In the genomic region with DNA sequence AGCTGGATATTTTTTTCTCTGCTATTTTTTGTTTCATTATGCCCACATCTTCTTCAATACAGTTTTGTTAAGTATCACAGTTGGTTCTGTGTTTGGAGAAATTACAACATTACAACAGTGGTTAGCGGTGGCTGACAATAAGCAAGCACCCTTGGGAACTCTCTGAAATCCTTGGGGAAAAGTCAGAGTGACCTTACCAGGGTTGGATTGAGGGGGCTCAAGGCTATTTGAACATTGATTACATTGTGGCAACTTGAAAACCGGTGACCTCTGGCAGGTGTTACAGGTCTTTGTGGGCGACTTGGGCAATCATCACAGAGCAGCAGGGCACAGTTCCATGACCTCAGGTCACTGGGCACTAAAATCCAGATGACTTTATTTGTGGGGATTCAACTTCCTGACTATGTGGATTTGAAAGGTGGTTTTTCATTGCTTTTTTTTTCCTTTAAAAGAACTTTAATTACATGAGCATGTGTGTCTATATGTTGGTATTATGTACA, we compare ENCODE assay signal across 25 mouse cellular contexts. TPM values are rescaled to one million over a fixed set of nuclear protein-coding genes. Genes with fewer than 3 reads are reported as not detected.
DNase-seq lines count a peak whose midpoint lies in the region; ATAC-seq lines count a peak whose summit lies in the region.
"Had no signal": no experiment of that assay in that cellular context is flagged by ENCODE, and none has a peak within 500 bp of the region (broad histone marks: within the 10 kb centered on the region; RNA-seq: fewer than 3 reads in every experiment).

No protein-coding gene starts in this region.

- peak; percentile 45 for DNase-seq in kidney, adult 9 months
- DNase-seq in adrenal gland, postnatal 36 days, result peak; percentile 28 to 31
- DNase-seq in fat pad, adult 2 months (ENCODE audit: extremely low read depth, low read depth, low spot score), result peak; percentile 68
- DNase-seq in layer of hippocampus, adult 9-11 months, result no peak
- DNase-seq in cerebellum, adult 11-12 months, result no peak
- DNase-seq: B cell, adult 2 months; cerebellum, adult 2 months; cerebellum, postnatal 14 days; gastrocnemius, postnatal 14 days; heart, adult 11 months; heart, postnatal 36 days; lung, postnatal 36 days had no signal

- H3K9ac ChIP-seq in kidney, embryonic 16.5 days (replicated peaks; ENCODE audit: low read length), result no peak overlapping the region
- H3K9ac ChIP-seq: forebrain, embryonic 12.5 days; hindbrain, embryonic 13.5 days; kidney, embryonic 15.5 days; limb, embryonic 13.5 days; midbrain, embryonic 12.5 days; neural tube, embryonic 13.5 days; stomach, embryonic 15.5 days had no signal

- no peak overlapping the region for H3K27ac ChIP-seq in kidney, embryonic 16.5 days (ENCODE audit: low read length)
- H3K27ac ChIP-seq: forebrain, embryonic 12.5 days; heart, embryonic 10.5 days; hindbrain, embryonic 13.5 days; kidney, embryonic 15.5 days; layer of hippocampus, adult 2 months; limb, embryonic 13.5 days; midbrain, embryonic 12.5 days; neural tube, embryonic 13.5 days; stomach, embryonic 15.5 days had no signal

- H3K4me1 ChIP-seq in kidney, embryonic 16.5 days (ENCODE audit: insufficient read depth, low read length), result peaks cover 4% of the 10 kb centered on the region; the same call in 1 of the 2 replicates
- H3K4me1 ChIP-seq: forebrain, embryonic 12.5 days; hindbrain, embryonic 13.5 days; midbrain, embryonic 12.5 days; neural tube, embryonic 13.5 days; stomach, embryonic 15.5 days had no signal

- H3K4me3 ChIP-seq in kidney, embryonic 16.5 days (ENCODE audit: low read length), result no peak overlapping the region
- H3K4me3 ChIP-seq: erythroblast, embryonic 14.5 days; forebrain, embryonic 12.5 days; heart, embryonic 10.5 days; hindbrain, embryonic 13.5 days; kidney, embryonic 15.5 days; layer of hippocampus, adult 2 months; limb, embryonic 13.5 days; megakaryocyte, embryonic 14.5 days; midbrain, embryonic 12.5 days; neural tube, embryonic 13.5 days; stomach, embryonic 15.5 days had no signal

- H3K4me2 ChIP-seq in kidney, embryonic 16.5 days (replicated peaks; ENCODE audit: low read depth, low read length), result no peak overlapping the region
- H3K4me2 ChIP-seq: forebrain, embryonic 12.5 days; hindbrain, embryonic 13.5 days; kidney, embryonic 15.5 days; limb, embryonic 13.5 days; midbrain, embryonic 12.5 days; neural tube, embryonic 13.5 days; stomach, embryonic 15.5 days had no signal

- no peak for ATAC-seq in kidney, embryonic 16.5 days (ENCODE audit: low FRiP score, low TSS enrichment)
- ATAC-seq: intestine, embryonic 16.5 days had no signal

- H3K9me3 ChIP-seq in kidney, embryonic 16.5 days (ENCODE audit: low read length), result no peaks in the 10 kb centered on the region
- H3K9me3 ChIP-seq: forebrain, embryonic 12.5 days; heart, embryonic 10.5 days; hindbrain, embryonic 13.5 days; kidney, embryonic 15.5 days; limb, embryonic 13.5 days; megakaryocyte, embryonic 14.5 days; midbrain, embryonic 12.5 days; neural tube, embryonic 13.5 days; stomach, embryonic 15.5 days had no signal

- no peaks in the 10 kb centered on the region for H3K36me3 ChIP-seq in kidney, embryonic 16.5 days (ENCODE audit: insufficient read depth, low read length)
- H3K36me3 ChIP-seq: forebrain, embryonic 12.5 days; heart, embryonic 10.5 days; hindbrain, embryonic 13.5 days; kidney, embryonic 15.5 days; limb, embryonic 13.5 days; midbrain, embryonic 12.5 days; neural tube, embryonic 13.5 days; stomach, embryonic 15.5 days had no signal

- H3K27me3 ChIP-seq in kidney, embryonic 16.5 days (ENCODE audit: insufficient read depth, low read length), result no peaks in the 10 kb centered on the region
- H3K27me3 ChIP-seq: forebrain, embryonic 12.5 days; hindbrain, embryonic 13.5 days; kidney, embryonic 15.5 days; limb, embryonic 13.5 days; megakaryocyte, embryonic 14.5 days; midbrain, embryonic 12.5 days; neural tube, embryonic 13.5 days; stomach, embryonic 15.5 days had no signal

- 74% methylated on average over 3 of the region's 3 CpGs for WGBS in kidney, embryonic 16.5 days

RNA-seq across cellular contexts. Expression of a gene that starts 32.2 kb away (rescaled TPM):
- polyA plus RNA-seq in kidney, embryonic 16.5 days (2015; fragmentation: Nextera tagmentation; extraction: Ambion mirVana), result 11.6 and 13.8 TPM in 2 replicates
- total RNA-seq in adrenal gland, postnatal 36 days (2021), result 10 to 100 TPM; 32.5 to 33.9 TPM

Comparison
In these comparisons a context has a peak if more than half of its experiments do, and no peak if none do; other contexts are left out.
1. DNase-seq: peak in kidney, adult 9 months (single experiment), adrenal gland, postnatal 36 days (2 of 2) and fat pad, adult 2 months (single experiment); none in layer of hippocampus, adult 9-11 months (single experiment) and cerebellum, adult 11-12 months (single experiment).